Mouse (Mus musculus): Measurements from ENCODE around the gene Rps21. TPM values are rescaled to one million over a fixed set of nuclear protein-coding genes. Genes with fewer than 3 reads are reported as not detected.

The Rps21 gene
- polyA plus RNA-seq (2016; fragmentation: Nextera tagmentation; extraction: Ambion mirVana), result 393 and 434 TPM in 2 replicates

GRCm38 (mm10) chr2:180257001-180257521 lies at the start of gene Rps21:
Rps21 (plus strand) TSS chr2:180257377.
- Histone ChIP-seq H3K4me3 (peak within 1 kb of the TSS; percentile 88), H3K27ac (replicated peaks) (peak within 1 kb of the TSS; percentile 95), H3K4me2 (replicated peaks) (peak within 1 kb of the TSS; percentile 89), H3K4me1 (peaks cover 15% of the 10 kb centered on the region), H3K9me3 (no peaks in the 10 kb centered on the region), H3K36me3 (peaks cover 38% of the 10 kb centered on the region), H3K9ac (replicated peaks) (peak within 1 kb of the TSS; percentile 92), H3K27me3 (no peaks in the 10 kb centered on the region)
- WGBS, result 1% methylated on average over 38 of the region's 38 CpGs
- peak; percentile 96 for ATAC-seq (ENCODE audit: low FRiP score, low read depth)

- no peaks in the 10 kb centered on the region for H3K4me1 ChIP-seq
- H3K4me2 ChIP-seq (replicated peaks), result no peak overlapping the region
- H3K4me3 ChIP-seq, result no peak overlapping the region
- H3K27ac ChIP-seq (replicated peaks), result no peak overlapping the region
- no peak overlapping the region for H3K9ac ChIP-seq (replicated peaks)
- no peaks in the 10 kb centered on the region for H3K9me3 ChIP-seq
- no peaks in the 10 kb centered on the region for H3K27me3 ChIP-seq
- ATAC-seq (ENCODE audit: low FRiP score, low read depth), result no peak
- WGBS, result 67% methylated on average over 7 of the region's 7 CpGs
- no peaks in the 10 kb centered on the region for H3K36me3 ChIP-seq
Observed at GRCm38 (mm10) chr2:180207840-180208239, 49.3 kb upstream of the Rps21 start.

- Histone ChIP-seq H3K4me2 (replicated peaks) (no peak overlapping the region), H3K9me3 (no peaks in the 10 kb centered on the region), H3K27ac (replicated peaks) (no peak overlapping the region), H3K9ac (replicated peaks) (no peak overlapping the region), H3K4me1 (no peaks in the 10 kb centered on the region), H3K4me3 (no peak overlapping the region), H3K36me3 (no peaks in the 10 kb centered on the region), H3K27me3 (no peaks in the 10 kb centered on the region)
- ATAC-seq (ENCODE audit: low FRiP score, low read depth), result no peak
- 72% methylated on average over 1 of the region's 1 CpGs for WGBS
Observed at GRCm38 (mm10) chr2:180208976-180209375, 48.2 kb upstream of the Rps21 start.

- 0 out of 2 replicates have a peak, but pooled peaks cover 6% of the 10 kb centered on the region for H3K4me1 ChIP-seq
- H3K27ac ChIP-seq (replicated peaks), result no peak overlapping the region
Observed at GRCm38 (mm10) chr2:180212255-180212654, 44.9 kb upstream of the Rps21 start.

GRCm38 (mm10) chr2:180214352-180214978 lies 42.7 kb upstream of the Rps21 start:
- Histone ChIP-seq H3K9me3 (no peaks in the 10 kb centered on the region), H3K9ac (replicated peaks) (no peak overlapping the region), H3K4me2 (replicated peaks) (no peak overlapping the region), H3K4me3 (no peak overlapping the region), H3K27ac (replicated peaks) (no peak overlapping the region), H3K4me1 (0 out of 2 replicates have a peak, but pooled peaks cover 6% of the 10 kb centered on the region), H3K27me3 (no peaks in the 10 kb centered on the region), H3K36me3 (no peaks in the 10 kb centered on the region)
- 82% methylated on average over 4 of the region's 4 CpGs for WGBS
- ATAC-seq (ENCODE audit: low FRiP score, low read depth), result no peak

More at GRCm38 (mm10) chr2:180212255-180212654, 44.9 kb upstream of the Rps21 start:
- Histone ChIP-seq H3K36me3 (no peaks in the 10 kb centered on the region), H3K9me3 (no peaks in the 10 kb centered on the region), H3K9ac (replicated peaks) (no peak overlapping the region), H3K4me2 (replicated peaks) (no peak overlapping the region), H3K27me3 (no peaks in the 10 kb centered on the region), H3K4me3 (no peak overlapping the region)
- 89% methylated on average over 3 of the region's 3 CpGs for WGBS
- no peak for ATAC-seq (ENCODE audit: low FRiP score, low read depth)

DNA sequence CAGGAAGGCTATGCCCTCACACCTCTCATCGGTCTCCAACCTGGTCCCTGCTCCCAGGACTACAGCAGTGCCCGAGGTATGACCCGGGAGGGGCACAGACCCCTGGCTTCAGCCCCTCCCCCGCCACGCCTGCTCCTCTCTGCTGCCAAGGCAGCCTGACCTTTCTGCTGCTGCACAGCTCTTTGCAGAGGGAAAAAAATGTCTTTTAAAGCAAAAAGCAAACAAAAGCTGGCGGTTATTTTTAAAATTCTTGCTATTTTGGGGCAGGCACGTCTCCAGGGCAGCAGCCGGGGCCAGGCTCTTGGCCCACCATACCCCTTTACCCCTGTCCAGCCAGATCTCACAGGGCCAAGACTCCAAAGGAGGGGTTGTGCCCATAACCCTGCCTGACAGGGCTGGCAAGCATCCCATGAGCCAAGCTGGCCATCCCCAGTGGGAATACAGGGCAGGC lies 42.1 kb upstream of the Rps21 start:
- 67% methylated on average over 8 of the region's 8 CpGs for WGBS
- Histone ChIP-seq H3K4me1 (0 out of 2 replicates have a peak, but pooled peaks cover 6% of the 10 kb centered on the region), H3K4me3 (no peak overlapping the region), H3K27ac (replicated peaks) (no peak overlapping the region), H3K4me2 (replicated peaks) (no peak overlapping the region), H3K9ac (replicated peaks) (no peak overlapping the region), H3K36me3 (no peaks in the 10 kb centered on the region), H3K27me3 (no peaks in the 10 kb centered on the region), H3K9me3 (no peaks in the 10 kb centered on the region)
- ATAC-seq (ENCODE audit: low FRiP score, low read depth), result no peak

DNA sequence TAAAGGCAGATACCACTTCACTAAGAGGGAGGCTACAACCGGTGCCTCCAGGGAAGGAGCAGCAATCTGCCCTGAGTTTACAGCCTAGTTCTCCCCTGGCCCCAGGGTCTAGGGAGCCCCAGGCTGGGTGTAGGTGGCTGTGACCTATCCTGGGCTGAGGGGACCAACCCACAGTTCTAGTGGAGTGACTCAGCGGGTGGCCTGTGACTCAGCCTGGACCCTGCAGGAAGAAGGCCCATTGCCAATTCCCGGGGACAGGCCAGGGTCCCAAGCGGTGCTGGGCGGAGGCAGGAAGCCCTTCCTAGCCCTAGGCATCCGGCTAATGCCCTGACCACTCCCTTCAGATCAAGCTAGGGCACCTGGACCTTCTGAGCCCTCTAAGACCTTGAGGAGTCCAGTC lies 41.2 kb upstream of the Rps21 start:
- H3K27ac ChIP-seq (replicated peaks), result no peak overlapping the region
- no peak overlapping the region for H3K4me2 ChIP-seq (replicated peaks)
- H3K4me3 ChIP-seq, result no peak overlapping the region
- 0 out of 2 replicates have a peak, but pooled peaks cover 8% of the 10 kb centered on the region for H3K4me1 ChIP-seq
- no peaks in the 10 kb centered on the region for H3K36me3 ChIP-seq
- no peak overlapping the region for H3K9ac ChIP-seq (replicated peaks)
- no peak for ATAC-seq (ENCODE audit: low FRiP score, low read depth)
- WGBS, result 90% methylated on average over 6 of the region's 6 CpGs
- H3K27me3 ChIP-seq, result no peaks in the 10 kb centered on the region
- no peaks in the 10 kb centered on the region for H3K9me3 ChIP-seq

- H3K4me2 ChIP-seq (replicated peaks), result no peak overlapping the region
- no peak overlapping the region for H3K9ac ChIP-seq (replicated peaks)
- 61% methylated on average over 4 of the region's 5 CpGs for WGBS
- 0 out of 2 replicates have a peak, but pooled peaks cover 10% of the 10 kb centered on the region for H3K4me1 ChIP-seq
- no peaks in the 10 kb centered on the region for H3K36me3 ChIP-seq
- no peak for ATAC-seq (ENCODE audit: low FRiP score, low read depth)
- H3K27ac ChIP-seq (replicated peaks), result no peak overlapping the region
- no peak overlapping the region for H3K4me3 ChIP-seq
- H3K9me3 ChIP-seq, result no peaks in the 10 kb centered on the region
- H3K27me3 ChIP-seq, result no peaks in the 10 kb centered on the region
Observed at GRCm38 (mm10) chr2:180216921-180217320, 40.3 kb upstream of the Rps21 start.

GRCm38 (mm10) chr2:180217587-180217986 lies 39.6 kb upstream of the Rps21 start:
- H3K4me1 ChIP-seq, result peaks cover 17% of the 10 kb centered on the region
- ATAC-seq (ENCODE audit: low FRiP score, low read depth), result no peak
- H3K9ac ChIP-seq (replicated peaks), result no peak overlapping the region
- no peak overlapping the region for H3K27ac ChIP-seq (replicated peaks)
- H3K4me3 ChIP-seq, result no peak overlapping the region
- H3K27me3 ChIP-seq, result peaks cover 5% of the 10 kb centered on the region
- H3K36me3 ChIP-seq, result no peaks in the 10 kb centered on the region
- H3K4me2 ChIP-seq (replicated peaks), result no peak overlapping the region
- no peaks in the 10 kb centered on the region for H3K9me3 ChIP-seq
- WGBS, result 90% methylated on average over 8 of the region's 8 CpGs

DNA sequence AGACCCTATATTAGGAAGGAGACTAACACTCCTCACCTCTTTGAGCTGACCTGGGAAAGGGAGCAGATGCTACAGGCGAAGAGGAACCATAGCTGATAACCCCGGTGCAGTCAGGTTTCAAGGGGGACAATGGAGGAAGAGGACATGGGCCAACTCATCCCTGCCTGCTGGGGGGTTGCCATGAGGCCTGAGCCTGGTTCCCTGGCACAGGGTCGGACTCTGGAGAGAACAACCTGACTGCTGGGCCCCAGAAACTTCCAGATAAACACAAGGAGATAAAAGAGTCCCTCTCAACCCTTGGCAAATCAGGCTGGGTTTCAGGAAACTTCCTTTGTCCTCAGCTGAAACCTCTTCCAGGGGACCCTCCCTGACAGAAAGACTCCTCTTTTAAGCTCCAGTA lies 38.9 kb upstream of the Rps21 start:
- H3K36me3 ChIP-seq, result no peaks in the 10 kb centered on the region
- H3K4me2 ChIP-seq (replicated peaks), result no peak overlapping the region
- H3K4me1 ChIP-seq, result peaks cover 19% of the 10 kb centered on the region
- H3K9me3 ChIP-seq, result no peaks in the 10 kb centered on the region
- H3K27me3 ChIP-seq, result peaks cover 11% of the 10 kb centered on the region
- no peak overlapping the region for H3K4me3 ChIP-seq
- ATAC-seq (ENCODE audit: low FRiP score, low read depth), result no peak
- no peak overlapping the region for H3K27ac ChIP-seq (replicated peaks)
- no peak overlapping the region for H3K9ac ChIP-seq (replicated peaks)
- WGBS, result 72% methylated on average over 3 of the region's 3 CpGs

GRCm38 (mm10) chr2:180218677-180219076 lies 38.5 kb upstream of the Rps21 start:
- peaks cover 19% of the 10 kb centered on the region for H3K4me1 ChIP-seq
- H3K4me3 ChIP-seq, result no peak overlapping the region
- H3K9ac ChIP-seq (replicated peaks), result no peak overlapping the region
- H3K27me3 ChIP-seq, result peaks cover 16% of the 10 kb centered on the region
- no peaks in the 10 kb centered on the region for H3K36me3 ChIP-seq
- no peaks in the 10 kb centered on the region for H3K9me3 ChIP-seq
- no peak overlapping the region for H3K27ac ChIP-seq (replicated peaks)
- 31% methylated on average over 5 of the region's 5 CpGs for WGBS
- no peak for ATAC-seq (ENCODE audit: low FRiP score, low read depth)
- no peak overlapping the region for H3K4me2 ChIP-seq (replicated peaks)

GRCm38 (mm10) chr2:180219145-180219943 lies 37.8 kb upstream of the Rps21 start:
- ATAC-seq (ENCODE audit: low FRiP score, low read depth), result no peak
- Histone ChIP-seq H3K9me3 (no peaks in the 10 kb centered on the region), H3K27me3 (peaks cover 22% of the 10 kb centered on the region), H3K36me3 (no peaks in the 10 kb centered on the region), H3K9ac (replicated peaks) (no peak overlapping the region), H3K4me2 (replicated peaks) (no peak overlapping the region), H3K4me1 (peaks cover 19% of the 10 kb centered on the region), H3K27ac (replicated peaks) (no peak overlapping the region), H3K4me3 (no peak overlapping the region)
- 79% methylated on average over 15 of the region's 15 CpGs for WGBS
